Mouse (Mus musculus) cerebellum, adult 2 months (tissue): ENCODE results near the gene Ralbp1.

Experiments used
- CTCF ChIP-seq: fragments of 200-500 bp; IDR thresholded peaks from 2 replicates; pipeline ENCODE4 v1.5.1; 2011; ENCODE audit warnings: low read depth, mild to moderate bottlenecking, control low read depth, low read length, moderate library complexity, borderline replicate concordance; ENCODE audit not compliant: insufficient read depth
- POLR2A ChIP-seq: fragments of 200-500 bp; IDR thresholded peaks from 2 replicates; pipeline ENCODE4 v1.6.1; 2011; ENCODE audit warnings: low read length, control low read depth, borderline replicate concordance; ENCODE audit not compliant: insufficient read depth

GRCm38 (mm10) chr17:65813763-65814162, 71.8 kb downstream of the Ralbp1 start:
- TF ChIP-seq POLR2A (no peak), CTCF (no peak)
